Mouse (Mus musculus): ENCODE measurements around the gene Etv5.

Gene Etv5

GRCm38 (mm10) chr16:22439499-22440177 is at the start of gene Etv5:
Gene Etv5, minus strand, starts transcription at chr16:22439719.
- peak; percentile 98 for DNase-seq

- no peak for DNase-seq
These were observed 44.4 kb upstream of the Etv5 start for GRCm38 (mm10) chr16:22483900-22484299.

DNA sequence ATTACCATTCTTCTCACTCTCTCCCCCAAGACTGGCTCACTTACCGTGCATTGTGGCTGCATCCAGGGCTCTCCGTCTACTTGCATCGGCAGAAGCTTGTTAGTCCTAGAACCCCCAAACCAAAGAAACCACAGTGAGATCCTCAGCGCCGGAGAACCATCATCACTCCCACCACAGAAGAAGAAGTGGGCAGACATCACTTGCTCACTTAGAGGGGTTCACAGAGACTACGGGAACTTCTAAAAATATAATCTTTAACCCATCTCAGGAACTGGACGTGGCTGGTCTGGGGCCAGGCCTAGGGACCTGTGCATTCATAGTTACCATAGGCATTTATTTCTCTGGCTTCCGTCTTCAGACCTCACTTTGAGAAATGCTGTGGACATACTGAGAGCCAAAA is 39.8 kb upstream of the Etv5 start:
- DNase-seq = no peak

- DNase-seq = peak; percentile 62
These were observed 32.2 kb upstream of the Etv5 start for GRCm38 (mm10) chr16:22471728-22472127.

DNA sequence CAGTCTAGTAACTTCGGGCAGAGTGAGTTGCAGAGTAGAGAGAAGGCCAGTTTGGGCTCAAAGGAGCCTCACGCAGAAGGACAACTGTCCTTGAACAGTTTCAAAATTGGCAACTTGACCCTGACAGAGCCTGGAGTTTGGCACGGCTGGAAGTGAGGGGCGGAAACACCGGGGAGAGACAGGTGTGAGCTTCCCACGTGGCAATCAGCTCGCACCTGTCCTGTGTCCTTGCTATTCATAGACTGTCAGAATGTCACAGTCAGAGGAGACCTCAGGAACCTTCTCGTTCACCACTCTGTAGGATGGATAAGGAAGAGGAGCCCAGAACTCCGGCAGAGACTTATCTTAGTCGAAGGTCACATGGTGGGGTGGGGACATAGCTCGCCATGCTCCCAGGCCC is 29.9 kb upstream of the Etv5 start:
- DNase-seq = no peak

DNA sequence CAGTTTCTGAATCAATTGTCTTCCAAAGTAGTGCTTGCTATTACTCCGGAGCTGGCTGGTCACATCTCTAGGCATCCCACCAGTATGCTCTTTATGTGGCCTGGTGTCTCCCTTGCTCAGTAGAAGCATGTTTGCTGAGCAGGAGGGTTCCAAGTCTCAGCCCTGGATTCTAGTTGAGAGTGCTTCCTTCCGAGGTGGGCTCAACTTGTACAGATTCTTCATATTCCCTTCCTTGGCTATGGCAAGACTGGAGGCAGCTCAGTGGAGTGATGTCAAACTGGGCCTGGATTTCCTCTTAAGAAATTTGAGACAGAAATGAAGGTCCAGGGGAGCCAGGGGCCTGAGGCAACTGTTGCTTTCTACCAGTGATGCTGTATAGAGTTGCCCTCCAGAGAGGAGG is 27.6 kb upstream of the Etv5 start:
- no peak for DNase-seq

DNA sequence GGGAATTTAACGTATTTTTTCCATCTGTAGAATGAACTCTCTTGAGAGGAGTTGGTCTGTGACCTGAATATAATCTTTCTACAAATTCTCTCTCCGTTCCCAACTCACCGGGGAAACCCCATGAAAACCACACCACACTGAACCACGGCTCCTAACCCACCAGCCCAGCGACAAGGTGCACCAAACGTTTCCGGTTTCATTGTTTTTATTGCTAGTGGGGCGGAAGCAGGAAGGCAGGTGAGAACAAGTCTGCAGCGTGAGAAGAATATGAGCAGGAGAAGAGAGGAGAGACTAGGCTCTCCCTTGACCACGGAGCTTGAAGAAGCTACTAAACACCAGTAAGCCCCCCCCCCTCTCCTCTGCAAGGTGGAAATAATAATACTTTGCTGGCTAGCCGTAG is 26.9 kb upstream of the Etv5 start:
- no peak for DNase-seq

DNA sequence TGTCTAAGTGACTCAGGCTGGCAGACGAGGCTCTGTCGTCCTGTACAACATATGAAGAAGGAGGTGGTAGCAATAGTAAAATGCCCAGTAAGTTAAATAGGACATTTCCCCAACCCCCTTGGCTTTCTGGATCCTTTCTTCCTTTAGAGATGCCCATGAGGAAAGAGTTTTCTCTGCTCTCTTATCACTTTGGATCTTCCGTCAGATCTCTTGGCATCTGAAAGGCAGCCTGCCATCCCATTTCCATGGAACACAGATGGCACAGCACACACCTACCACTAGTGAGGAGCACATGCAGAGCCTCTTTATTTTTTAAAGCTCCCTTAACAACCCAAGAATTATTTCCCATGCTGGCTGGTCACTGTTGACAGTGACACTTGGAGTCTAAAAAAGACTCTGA is 22.7 kb upstream of the Etv5 start:
- no peak for DNase-seq

GRCm38 (mm10) chr16:22461728-22462127 is 22.2 kb upstream of the Etv5 start:
- DNase-seq = no peak

- no peak for DNase-seq
These were observed 21.4 kb upstream of the Etv5 start for GRCm38 (mm10) chr16:22460960-22461359.

- no peak for DNase-seq
These were observed 12.6 kb upstream of the Etv5 start for GRCm38 (mm10) chr16:22452082-22452481.

- DNase-seq = no peak
These were observed 8.6 kb upstream of the Etv5 start for GRCm38 (mm10) chr16:22448093-22448492.

DNA sequence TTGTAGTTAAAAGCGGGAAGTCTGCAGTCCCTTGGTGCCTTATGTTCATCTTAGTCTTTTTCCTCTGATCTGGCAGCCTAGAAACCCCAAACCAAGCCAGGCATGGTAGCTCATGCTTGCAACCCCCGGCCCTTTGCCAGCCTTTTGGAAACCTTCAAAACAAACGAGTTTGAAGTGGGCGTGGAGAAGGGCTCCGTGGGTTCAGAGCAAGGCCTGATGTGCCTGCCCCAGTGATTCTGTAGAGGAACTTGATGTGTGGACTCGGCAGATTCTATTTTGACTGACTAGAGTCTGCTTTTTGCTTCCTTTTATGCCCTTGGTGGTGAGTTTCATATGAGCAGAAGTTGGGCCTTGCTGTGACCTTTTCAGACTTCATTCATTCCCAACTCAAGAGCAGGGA is 5.3 kb upstream of the Etv5 start:
- DNase-seq = no peak

DNA sequence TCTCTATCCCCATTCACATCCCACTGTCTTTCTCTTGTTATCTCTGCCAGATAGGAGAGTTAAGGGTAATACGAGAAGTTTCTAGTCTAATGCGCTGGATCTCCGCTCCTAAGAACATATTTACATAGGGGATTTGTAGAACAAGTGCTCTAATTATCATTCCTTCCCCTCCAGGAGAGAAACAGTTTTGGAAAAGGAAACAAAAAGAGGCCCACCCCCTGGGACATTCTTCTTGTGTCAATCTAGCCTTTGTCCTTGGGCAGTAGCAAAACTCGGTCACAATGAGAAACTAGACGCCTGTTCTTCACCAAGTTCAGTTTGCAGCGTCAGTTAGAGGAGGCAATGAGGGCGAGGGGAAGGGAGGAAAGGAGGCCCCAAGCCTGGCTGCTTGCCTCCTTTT is 2.7 kb upstream of the Etv5 start:
- DNase-seq = no peak

DNA sequence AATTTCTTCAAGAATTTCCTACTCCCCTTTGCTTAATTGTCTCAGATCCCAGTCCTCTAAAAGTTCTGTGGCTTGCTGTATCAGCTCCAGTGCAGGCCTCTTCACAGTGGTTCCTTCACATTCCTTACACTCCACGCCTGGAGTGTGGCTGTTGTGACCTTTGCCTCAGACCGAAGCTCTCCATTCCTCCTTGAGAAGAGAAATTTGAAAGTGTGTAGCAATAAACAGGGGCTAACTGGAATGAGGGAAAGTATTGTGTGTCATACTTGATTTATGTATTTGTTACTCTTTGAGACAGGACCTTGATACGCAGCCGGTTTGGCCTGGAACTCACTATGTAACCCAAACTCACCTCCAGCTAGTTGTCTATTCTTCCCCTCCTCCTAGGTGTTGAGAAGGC is 1.8 kb upstream of the Etv5 start:
- DNase-seq = no peak

DNA sequence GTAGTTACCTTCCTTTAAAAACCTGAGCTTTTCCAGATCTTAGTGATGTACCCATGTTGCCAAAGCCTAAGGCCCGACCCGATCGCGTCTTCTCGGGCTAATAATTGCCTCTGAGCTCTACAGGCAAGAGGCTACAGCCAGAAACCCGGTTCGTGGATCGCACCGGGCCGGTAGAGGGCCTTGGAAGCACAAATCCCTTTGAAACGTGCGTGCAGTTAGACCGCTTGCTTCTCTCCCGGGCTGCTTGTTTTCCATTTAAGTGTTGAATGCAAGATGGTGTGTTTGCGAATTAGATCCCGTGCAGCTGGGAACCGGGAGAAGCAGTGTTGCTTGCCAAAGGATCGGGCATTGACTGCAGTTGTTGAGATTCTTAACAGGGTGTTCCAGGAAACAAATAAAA is 750 bp upstream of the Etv5 start:
- peak; percentile 71 for DNase-seq

- DNase-seq = peak; percentile 74
These were observed 812 bp downstream of the Etv5 start for GRCm38 (mm10) chr16:22438441-22439373.

DNA sequence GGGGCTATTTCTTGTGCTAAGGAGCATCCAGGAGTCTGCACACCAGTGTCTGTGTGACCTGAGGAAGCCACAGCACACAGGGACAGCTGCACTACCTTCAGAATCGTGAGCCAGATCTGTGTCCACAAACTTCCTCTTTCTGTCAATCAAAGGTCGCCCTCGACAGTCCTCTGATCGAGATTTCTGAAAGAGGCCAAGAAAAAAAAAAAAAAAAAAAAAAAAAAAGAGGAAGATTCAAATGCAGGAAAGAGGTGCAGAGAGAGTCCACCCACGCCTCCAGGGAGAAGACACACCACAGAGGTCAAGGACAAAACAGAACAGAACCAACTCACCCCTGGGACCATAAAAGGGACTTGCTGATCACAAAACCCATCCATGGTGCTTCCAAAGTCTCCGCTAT is 3.4 kb downstream of the Etv5 start:
- no peak for DNase-seq

DNA sequence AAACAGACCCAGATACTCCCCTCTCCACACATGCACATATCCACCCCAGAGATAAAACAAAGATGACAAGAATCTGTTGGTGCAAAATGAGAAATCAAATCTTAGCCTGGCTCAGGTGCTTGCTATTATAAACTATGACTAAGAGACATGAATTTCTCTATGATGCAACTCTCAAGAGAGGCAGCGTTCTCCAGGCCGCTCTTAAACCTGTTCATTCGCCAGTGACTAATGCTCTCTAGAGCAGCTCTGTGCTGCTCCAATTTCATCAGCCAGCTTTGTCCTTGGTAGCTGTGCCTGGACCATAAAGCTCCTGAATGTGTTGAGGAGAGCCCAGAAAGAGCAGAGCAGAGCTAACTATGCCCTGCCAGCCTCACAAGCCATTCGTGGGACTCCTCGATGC is 5.0 kb downstream of the Etv5 start:
- DNase-seq = no peak

DNA sequence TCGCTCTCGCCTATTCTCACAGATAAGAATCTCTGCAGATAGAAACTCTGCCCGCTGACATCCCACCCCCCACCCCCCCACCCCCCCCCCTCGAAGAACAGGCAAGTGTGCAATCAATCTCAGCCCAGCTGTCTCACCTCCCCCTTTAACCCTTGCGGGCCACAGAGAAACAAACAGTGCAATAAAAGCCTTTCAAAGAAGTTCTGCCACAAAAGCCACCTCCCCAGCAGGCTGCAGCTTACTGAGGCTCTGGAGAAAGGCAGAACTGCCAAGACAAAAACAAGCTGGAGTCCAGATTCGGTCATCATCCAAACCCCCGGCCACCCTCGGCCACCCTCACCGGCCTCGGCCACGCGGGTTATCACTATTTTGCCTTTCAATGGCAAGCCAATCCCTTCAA is 5.6 kb downstream of the Etv5 start:
- DNase-seq = no peak

GRCm38 (mm10) chr16:22431773-22432172 is 7.7 kb downstream of the Etv5 start:
- DNase-seq = no peak

GRCm38 (mm10) chr16:22431335-22431734 is 8.2 kb downstream of the Etv5 start:
- DNase-seq = no peak

DNA sequence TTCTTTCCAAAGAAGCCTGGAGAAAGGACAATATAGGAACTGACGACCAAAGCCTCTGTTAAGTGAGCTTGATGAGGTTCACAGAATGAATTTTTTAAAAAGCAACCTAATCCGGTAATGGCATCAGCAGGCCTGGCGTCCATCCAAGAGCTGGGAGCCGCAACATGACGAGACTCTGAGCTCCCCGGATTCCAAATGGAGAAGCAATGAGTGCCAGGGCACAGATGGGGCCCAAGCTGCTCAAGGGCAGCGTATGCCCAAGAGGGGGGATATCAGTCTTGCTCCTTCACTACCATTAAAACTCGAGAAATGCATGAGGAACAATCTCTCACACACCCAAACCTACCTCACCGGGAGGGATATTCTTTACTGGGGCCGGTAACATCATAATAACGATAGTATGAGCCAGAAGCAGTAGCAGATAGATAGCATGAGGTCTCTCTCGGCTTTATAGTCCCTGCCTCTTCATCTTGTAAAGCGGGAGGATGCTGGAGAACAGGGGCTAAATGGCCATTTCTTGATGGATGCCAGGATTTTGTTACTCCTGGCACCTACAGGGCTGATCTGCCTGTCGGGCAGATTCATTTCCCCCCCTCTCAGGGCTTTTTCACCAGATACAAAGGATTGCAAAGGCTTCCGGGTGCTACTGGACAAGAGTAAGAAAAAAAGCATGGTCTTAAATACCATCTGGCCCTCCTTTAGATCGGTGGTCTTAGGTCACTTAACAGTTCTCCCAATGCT is 9.1 kb downstream of the Etv5 start:
- DNase-seq = no peak

GRCm38 (mm10) chr16:22429377-22429776 is 10.1 kb downstream of the Etv5 start:
- DNase-seq = no peak

All from kidney, adult 18-20 months (tissue).